Mouse (Mus musculus): ENCODE results near the gene Slc26a8.
"Not testable (repeated sequence)": the region's sequence is repeated elsewhere in the genome, so short reads cannot be mapped to it uniquely, and the experiment has no call there.

Slc26a8 gene

DNA sequence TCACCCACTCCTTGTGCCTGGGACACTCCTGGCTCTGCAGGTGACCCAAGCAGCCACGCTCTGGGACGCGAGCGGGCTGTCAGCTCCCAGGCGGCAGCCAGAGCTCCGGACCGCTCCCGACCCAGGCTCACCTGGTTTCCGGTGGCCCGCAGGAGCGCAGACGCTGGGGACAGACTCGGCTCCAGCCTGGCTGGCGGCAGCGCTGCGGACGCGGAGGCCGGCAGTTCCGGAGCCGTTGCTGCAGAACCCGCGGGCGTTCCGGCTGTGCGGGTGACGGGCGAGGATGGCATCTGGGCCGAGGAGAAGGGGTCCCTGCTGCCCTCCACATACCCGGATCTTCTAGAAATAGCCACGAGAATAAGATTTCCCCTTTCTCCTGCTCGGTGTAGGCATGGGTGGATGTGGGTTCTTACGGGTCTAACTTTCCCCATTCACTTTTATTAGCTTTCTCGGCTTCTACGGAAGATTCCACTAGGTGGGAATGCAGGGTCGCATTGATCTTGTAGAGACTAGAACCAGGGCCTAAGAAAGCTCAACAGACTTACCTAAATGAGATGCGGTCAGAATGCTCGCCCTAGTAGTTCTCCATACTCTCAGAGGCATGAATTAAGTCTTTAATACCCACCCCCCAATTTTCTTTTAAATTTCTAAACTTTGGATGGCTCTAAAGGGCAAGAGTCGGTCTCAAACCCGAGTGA lies at the start of gene Slc26a8:
Slc26a8 (minus strand) TSS at position 648 of the 698 bp plus-strand sequence.
- in situ Hi-C loops (cut with MboI, MseI): loop anchor here in 1 of 2 experiments (10.0 kb wide), 1 partner anchor 485 kb away; the partner anchor contains the start of gene Def6

DNA sequence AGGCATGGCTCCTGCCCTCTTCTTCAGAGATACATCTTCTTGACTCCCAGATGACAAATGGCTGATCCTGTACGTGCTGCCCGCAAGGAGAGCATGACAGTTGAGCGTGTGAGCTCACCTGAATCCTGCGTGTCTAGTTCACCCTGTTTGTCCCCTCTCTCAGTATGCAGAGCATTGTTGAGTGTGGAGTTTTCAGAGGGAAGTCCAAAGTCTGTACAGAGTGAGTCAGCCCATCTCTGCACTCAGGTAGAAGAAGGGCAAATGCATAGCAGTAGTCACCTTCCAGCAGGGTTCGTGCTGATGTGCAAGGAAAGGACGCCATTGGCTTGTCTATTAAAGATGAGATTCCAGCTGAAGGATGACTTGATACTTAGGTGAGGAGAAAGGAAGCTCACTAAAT lies 49.2 kb upstream of the Slc26a8 start:
- in situ Hi-C loops (cut with MboI, MseI): no loop called here

DNA sequence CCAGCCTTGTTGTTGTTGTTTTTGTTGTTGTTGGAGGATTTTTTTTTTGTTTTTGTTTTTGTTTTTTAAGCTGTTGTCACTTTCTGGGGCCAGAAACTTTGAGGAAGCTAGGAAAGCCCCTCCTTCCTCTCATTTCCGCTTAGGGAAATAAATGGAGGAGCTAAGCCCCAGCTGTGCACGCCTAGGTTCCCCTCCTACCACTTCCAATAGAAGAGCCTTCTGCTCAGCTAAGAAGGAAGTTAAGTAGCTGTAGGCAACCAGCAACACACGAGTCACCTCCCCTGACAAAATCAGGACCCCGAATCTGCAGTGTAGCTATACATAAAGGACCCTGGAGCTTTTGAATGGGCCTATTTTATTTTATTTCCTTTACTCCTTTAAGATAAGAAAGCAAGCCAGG lies 47.9 kb upstream of the Slc26a8 start:
- in situ Hi-C loops (cut with MboI, MseI): no loop called here

DNA sequence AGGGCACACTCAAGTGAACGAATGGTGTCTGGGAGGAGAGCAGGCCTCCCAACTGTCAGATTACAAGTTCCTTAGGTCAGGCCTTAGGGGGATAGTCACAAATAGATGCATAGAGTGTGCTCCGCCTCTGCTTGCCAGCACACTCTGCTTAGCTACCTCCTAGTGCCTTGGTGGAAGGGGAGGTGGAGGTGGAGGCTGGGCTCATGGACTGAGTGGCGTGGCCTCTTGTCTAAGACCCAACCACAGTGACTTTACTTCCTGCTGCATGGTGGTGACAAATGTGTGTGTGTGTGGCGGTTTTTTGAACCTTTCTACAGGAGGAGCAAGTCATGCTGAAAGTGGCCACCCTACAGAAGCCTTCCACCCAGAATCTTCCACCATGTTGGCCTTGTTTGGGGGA lies 46.5 kb upstream of the Slc26a8 start:
- in situ Hi-C loops (cut with MboI, MseI): no loop called here

DNA sequence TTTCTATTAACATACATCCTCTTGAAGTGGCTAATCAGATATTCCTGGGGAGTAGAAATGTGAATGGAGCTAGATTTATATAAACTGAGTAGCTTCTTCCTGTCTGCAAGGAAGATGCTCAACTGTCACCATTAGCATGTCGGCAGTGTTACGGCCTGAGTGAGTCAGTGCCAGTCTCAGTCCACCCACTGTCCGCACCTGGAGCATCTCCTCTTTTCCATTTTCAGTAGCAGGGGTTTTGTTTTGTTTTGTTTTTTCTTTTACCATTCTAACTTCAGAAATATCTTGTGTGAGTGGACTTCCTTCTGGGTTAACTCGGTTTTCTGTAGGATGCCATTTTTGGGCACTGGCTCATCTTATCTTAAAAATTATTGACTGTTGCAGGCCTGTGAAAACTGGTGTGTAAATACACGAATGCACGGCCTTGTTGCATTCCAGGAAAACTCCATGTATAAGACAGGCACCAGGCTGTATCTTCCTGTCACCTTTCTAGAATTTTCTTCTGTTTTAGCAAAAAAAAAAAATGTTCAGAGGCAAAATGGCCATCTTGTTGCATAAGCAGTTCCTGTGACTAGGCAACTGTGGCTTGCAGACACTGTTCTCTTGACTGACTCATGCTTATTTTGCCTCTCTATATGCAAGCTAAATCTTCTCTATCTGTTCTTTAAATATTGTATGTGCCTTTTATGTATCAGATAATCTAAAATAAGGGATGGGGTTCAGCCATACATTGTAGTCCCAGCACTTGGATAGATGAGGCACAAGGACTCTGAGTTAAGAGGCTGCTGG lies 45.5 kb upstream of the Slc26a8 start:
- in situ Hi-C loops (cut with MboI, MseI): no loop called here

GRCm38 (mm10) chr17:28727511-28727910 lies 37.5 kb upstream of the Slc26a8 start:
- in situ Hi-C loops (cut with MboI, MseI): not testable (repeated sequence)

GRCm38 (mm10) chr17:28725783-28726182 lies 35.8 kb upstream of the Slc26a8 start, which contains the start of gene AC170998.1:
AC170998.1 (plus strand) TSS chr17:28726083.
- in situ Hi-C loops (cut with MboI, MseI): no loop called here

DNA sequence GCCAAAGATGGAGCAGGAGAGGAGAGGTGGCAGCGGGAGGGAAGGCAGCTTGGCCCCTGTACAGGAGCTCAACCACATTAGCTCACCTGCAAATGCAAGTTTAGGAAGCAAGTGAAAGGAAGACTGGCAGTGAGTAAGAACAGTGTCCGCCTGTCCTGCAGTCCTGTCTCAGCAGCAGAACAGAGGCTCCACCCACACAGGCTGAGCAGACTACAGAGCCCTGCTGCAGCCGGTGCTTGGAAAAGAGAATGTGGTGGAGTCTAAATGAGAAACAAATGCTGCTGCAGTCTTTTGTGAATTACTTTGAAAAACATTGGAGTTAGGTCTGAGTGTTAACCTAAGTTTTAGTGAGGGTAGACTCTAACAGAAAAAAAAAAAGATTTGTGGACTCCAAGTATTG lies 27.5 kb upstream of the Slc26a8 start:
- in situ Hi-C loops (cut with MboI, MseI): loop anchor here in 1 of 2 experiments (10.0 kb wide), 1 partner anchor 1153 kb away; the partner anchor contains the start of gene AI413582

- in situ Hi-C loops (cut with MboI, MseI): loop anchor here in 1 of 2 experiments (10.0 kb wide), 1 partner anchor 1151 kb away; the partner anchor contains the start of gene AI413582
These were observed 26.0 kb upstream of the Slc26a8 start for GRCm38 (mm10) chr17:28715832-28716548.

DNA sequence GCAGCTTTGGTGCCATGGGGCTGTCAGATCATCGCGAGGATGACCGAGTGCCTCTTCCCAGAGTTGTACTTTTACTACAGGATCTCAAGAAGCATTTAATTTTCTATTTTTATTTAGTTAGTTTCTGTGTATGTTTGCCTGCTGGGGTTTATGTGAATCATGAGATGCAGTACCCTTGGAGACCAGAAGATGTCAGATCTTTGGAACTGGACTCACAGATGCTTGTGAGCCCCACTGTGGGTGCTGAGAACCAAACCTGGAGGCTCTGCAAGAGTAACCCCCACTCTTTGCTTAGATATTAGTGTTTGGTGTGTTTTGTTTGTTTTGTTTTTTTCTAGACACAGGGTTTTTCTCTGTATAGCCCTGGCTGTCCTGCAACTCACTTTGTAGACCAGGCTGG lies 24.0 kb upstream of the Slc26a8 start:
- in situ Hi-C loops (cut with MboI, MseI): loop anchor here in 1 of 2 experiments (10.0 kb wide), 1 partner anchor 1149 kb away; the partner anchor contains the start of gene AI413582

GRCm38 (mm10) chr17:28712305-28712704 lies 22.3 kb upstream of the Slc26a8 start:
- in situ Hi-C loops (cut with MboI, MseI): loop anchor here in 1 of 2 experiments (10.0 kb wide), 1 partner anchor 1148 kb away; the partner anchor contains the start of gene AI413582

- in situ Hi-C loops (cut with MboI, MseI): loop anchor here in 1 of 2 experiments (10.0 kb wide), 1 partner anchor 1146 kb away; the partner anchor contains the start of gene AI413582
These were observed 21.2 kb upstream of the Slc26a8 start for GRCm38 (mm10) chr17:28711237-28711636.

DNA sequence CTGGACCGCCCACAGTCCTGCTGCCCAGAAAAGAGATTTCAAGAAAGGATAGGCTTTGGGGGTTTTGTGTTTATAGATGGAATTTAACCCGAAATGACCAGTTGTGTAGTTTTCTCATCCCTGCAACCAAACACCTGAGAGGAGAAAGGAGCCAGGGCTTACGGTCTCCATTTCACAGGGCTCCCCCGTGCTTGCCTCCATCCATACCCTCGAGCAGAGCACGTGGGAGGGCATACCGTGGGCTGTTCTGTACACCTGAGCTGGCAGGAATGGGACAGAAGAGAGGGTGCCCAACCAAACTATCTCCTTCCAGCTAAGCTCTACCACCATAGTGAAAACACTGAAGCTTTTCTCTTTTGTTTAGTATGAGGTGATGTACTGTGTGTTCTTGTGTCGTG lies 20.3 kb upstream of the Slc26a8 start:
- in situ Hi-C loops (cut with MboI, MseI): loop anchor here in 1 of 2 experiments (10.0 kb wide), 1 partner anchor 1145 kb away; the partner anchor contains the start of gene AI413582

- in situ Hi-C loops (cut with MboI, MseI): loop anchor here in 1 of 2 experiments (10.0 kb wide), 1 partner anchor 1145 kb away; the partner anchor contains the start of gene AI413582
These were observed 19.7 kb upstream of the Slc26a8 start for GRCm38 (mm10) chr17:28709552-28710290.

DNA sequence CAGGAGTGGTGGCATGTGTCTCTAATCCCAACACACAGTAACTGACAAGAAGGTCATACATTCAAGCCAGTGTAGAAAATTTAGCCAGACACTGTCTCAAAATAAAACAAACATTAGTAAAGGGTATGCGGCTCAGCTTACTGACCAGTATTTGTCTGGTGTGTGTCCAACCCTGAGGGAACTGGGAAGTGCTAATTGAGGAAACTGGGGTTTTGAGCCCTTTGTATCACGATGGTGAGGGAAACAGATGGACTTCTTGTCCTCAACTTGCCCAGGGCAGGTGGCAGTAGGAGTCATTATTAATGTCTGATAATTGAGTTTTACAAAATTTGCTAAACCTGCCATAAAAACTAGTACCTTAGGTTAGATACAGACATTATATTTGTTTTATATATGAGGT lies 19.0 kb upstream of the Slc26a8 start:
- in situ Hi-C loops (cut with MboI, MseI): no loop called here

DNA sequence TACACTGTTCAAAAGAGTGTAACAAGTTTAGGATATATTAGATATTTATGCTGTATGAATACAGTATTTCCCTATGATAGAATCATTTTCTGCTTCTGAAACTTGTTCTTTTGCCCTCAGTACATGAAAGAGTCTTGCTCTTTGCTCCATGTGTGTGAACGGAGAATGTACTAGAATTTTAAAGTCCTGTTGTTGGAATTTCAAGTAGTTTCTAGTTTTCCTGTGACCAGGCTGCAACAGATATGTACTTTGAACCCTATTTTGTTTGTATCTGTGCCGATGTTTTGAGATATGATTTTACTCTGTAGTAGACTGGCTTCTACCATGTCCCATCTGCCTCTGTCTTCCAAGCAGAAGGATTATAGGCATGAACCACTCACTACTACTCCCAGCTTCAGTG lies 17.8 kb upstream of the Slc26a8 start:
- in situ Hi-C loops (cut with MboI, MseI): no loop called here

- in situ Hi-C loops (cut with MboI, MseI): no loop called here
These were observed 17.1 kb upstream of the Slc26a8 start for GRCm38 (mm10) chr17:28707136-28707627.

GRCm38 (mm10) chr17:28706697-28707096 lies 16.7 kb upstream of the Slc26a8 start:
- in situ Hi-C loops (cut with MboI, MseI): no loop called here

- in situ Hi-C loops (cut with MboI, MseI): no loop called here
These were observed 12.6 kb upstream of the Slc26a8 start for GRCm38 (mm10) chr17:28702646-28703045.

DNA sequence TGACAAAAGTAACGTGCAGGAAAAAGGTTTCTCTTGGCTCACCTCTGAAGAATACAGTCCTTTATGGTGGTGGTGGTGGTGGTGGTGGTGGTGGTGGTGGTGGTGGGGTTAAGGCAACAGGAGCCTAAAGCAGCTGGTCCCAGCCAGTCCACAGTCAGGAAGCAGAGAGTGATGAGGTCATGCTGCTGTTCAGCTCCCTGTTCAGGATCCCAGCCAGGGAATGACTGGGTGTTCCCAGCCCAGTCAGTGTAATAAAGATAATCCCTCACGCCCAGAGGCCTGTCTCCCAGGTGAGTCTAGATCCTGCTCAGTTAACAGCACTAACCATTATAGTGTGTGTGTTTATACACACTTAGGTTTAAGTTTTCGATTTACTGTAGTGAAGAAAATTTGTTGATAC lies 11.7 kb upstream of the Slc26a8 start:
- in situ Hi-C loops (cut with MboI, MseI): no loop called here

Data from T-helper 17 cell (primary cell).